Mouse (Mus musculus) cerebellum, adult 2 months (tissue): ENCODE measurements at regions not wholly inside any gene's neighbourhood (a gene's known extent, or its start where the extent isn't known, plus 50 kb on each side); places are given as distances from the start of the nearest gene placed in this dataset.

Experiments used
- CTCF ChIP-seq: fragments of 200-500 bp; IDR thresholded peaks from 2 replicates; pipeline ENCODE4 v1.5.1; 2011; ENCODE audit warnings: low read depth, mild to moderate bottlenecking, control low read depth, low read length, moderate library complexity, borderline replicate concordance; ENCODE audit not compliant: insufficient read depth
- POLR2A ChIP-seq: fragments of 200-500 bp; IDR thresholded peaks from 2 replicates; pipeline ENCODE4 v1.6.1; 2011; ENCODE audit warnings: low read length, control low read depth, borderline replicate concordance; ENCODE audit not compliant: insufficient read depth

- TF ChIP-seq CTCF, result no peak
- TF ChIP-seq POLR2A, result no peak
These were observed 70.9 kb upstream of the Gas2 start for GRCm38 (mm10) chr7:51790690-51791560.
